Mouse (Mus musculus): ENCODE measurements around the gene Gm21988. TPM values are rescaled to one million over a fixed set of nuclear protein-coding genes. Genes with fewer than 3 reads are reported as not detected.

Gm21988 gene
- polyA plus RNA-seq, 1 experiment from 2014 or later, result 12.1 TPM

DNA sequence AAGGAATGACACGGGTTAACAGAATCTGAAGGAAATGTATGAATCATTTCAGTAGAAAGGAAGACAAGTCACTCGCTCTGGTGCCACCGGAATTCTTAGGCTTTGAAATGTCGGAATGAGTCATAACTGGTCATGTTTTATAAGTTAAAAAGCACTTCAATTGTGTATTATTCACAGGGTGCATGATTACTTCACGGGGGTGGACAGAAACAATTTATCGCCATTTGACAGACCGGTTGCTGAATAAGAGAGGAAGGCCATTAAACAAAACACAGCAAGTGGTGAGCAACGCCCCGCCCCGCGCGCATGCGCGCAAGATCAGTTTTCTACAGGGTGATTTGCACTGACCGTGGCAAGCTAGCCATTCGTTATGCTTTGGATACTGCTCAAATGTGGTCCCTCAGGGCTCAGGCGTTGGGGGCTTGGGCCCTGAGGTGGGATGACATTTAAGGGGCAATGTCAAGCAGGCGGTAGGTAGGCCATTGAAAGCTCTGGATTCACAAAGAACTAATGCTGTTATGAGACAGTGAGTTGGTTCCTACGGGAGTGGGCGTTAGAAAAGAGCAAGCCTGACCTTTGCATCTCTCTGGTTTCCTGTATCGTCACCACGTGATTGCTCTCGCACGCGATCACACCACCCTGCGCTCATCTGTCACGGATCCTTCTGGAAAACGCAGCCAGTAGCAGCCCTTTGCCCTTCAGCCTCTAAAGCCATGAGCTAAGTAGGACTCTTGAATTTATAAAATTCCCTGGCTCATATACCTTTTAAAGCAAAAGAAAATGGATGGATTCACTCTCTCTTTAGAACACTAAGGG, 50.1 kb downstream of the Gm21988 start:
- 93% methylated on average over 28 of the region's 28 CpGs for WGBS
- H3K4me2 ChIP-seq, result no peak overlapping the region

More for the DNA sequence above, 50.1 kb downstream of the Gm21988 start:
- Histone ChIP-seq H3K36me3 (ENCODE audit: control insufficient read depth, insufficient read depth, low read length) (no peaks in the 10 kb centered on the region), H3K27ac (ENCODE audit: low read depth, low read length) (no peak overlapping the region), H3K9me3 (ENCODE audit: control insufficient read depth, low read length) (no peaks in the 10 kb centered on the region), H3K4me1 (ENCODE audit: control insufficient read depth, insufficient read depth, low read length) (no peaks in the 10 kb centered on the region), H3K27me3 (ENCODE audit: control insufficient read depth, insufficient read depth, low read length) (no peaks in the 10 kb centered on the region), H3K4me3 (ENCODE audit: low read depth, low read length) (no peak overlapping the region), H3K9ac (ENCODE audit: low read length) (no peak overlapping the region)
- ATAC-seq (ENCODE audit: low FRiP score) (no peak), DNase-seq (ENCODE audit: low spot score, missing footprints) (peak; percentile 33)

MicroRNAs within 50 kb of the gene (microRNA counts, 519-probe panel; counts per million panel counts)
- 2,655 counts per million, percentile 7 among the panel's probes with 10 or more counts for microRNA mmu-miR-195
- not detected for microRNA mmu-miR-497

Small RNA genes lying within 50 kb of the gene (microRNA-seq; reads per million reads assigned to microRNA genes)
- 795 reads per million, percentile 76 among the genes with 10 or more reads in this experiment for gene Mir195a
- gene Mir497, result not detected
- not detected for gene Mir497b

Other genes with a start within 250 kb of the Gm21988 start
- 566 and 590 TPM in 2 replicates for gene Gabarap, start 248.7 kb downstream of the Gm21988 start, polyA plus RNA-seq (2014; fragmentation: Nextera tagmentation; extraction: Ambion mirVana)
- 51.5 and 53.4 TPM in 2 replicates for gene Phf23, start 244.1 kb downstream of the Gm21988 start, polyA plus RNA-seq (2014; fragmentation: Nextera tagmentation; extraction: Ambion mirVana)
- gene Dvl2, start 239.2 kb downstream of the Gm21988 start, polyA plus RNA-seq (2014; fragmentation: Nextera tagmentation; extraction: Ambion mirVana), result 29.0 and 30.0 TPM in 2 replicates
- 46.5 and 47.8 TPM in 2 replicates for gene Acadvl, start 224.4 kb downstream of the Gm21988 start, polyA plus RNA-seq (2014; fragmentation: Nextera tagmentation; extraction: Ambion mirVana)
- 11.2 and 15.2 TPM in 2 replicates for gene Dlg4, start 222.9 kb downstream of the Gm21988 start, polyA plus RNA-seq (2014; fragmentation: Nextera tagmentation; extraction: Ambion mirVana)
- gene Asgr1, start 185.7 kb downstream of the Gm21988 start, polyA plus RNA-seq (2014; fragmentation: Nextera tagmentation; extraction: Ambion mirVana), result 0.23 and 0.51 TPM in 2 replicates
- not detected in 2 replicates for gene Asgr2, start 147.2 kb downstream of the Gm21988 start, polyA plus RNA-seq (2014; fragmentation: Nextera tagmentation; extraction: Ambion mirVana)
- 0.11 and 0.22 TPM in 2 replicates for gene Mgl2, start 109.5 kb downstream of the Gm21988 start, polyA plus RNA-seq (2014; fragmentation: Nextera tagmentation; extraction: Ambion mirVana)
- 0.66 and 0.89 TPM in 2 replicates for gene Clec10a, start 83.6 kb downstream of the Gm21988 start, polyA plus RNA-seq (2014; fragmentation: Nextera tagmentation; extraction: Ambion mirVana)
- 0.19 and 0.30 TPM in 2 replicates for gene Slc16a11, start 27.1 kb downstream of the Gm21988 start, polyA plus RNA-seq (2014; fragmentation: Nextera tagmentation; extraction: Ambion mirVana)
- gene Slc16a13, start 18.8 kb downstream of the Gm21988 start, polyA plus RNA-seq (2014; fragmentation: Nextera tagmentation; extraction: Ambion mirVana), result 14.9 and 15.8 TPM in 2 replicates
- gene Bcl6b, start 10.0 kb downstream of the Gm21988 start, polyA plus RNA-seq (2014; fragmentation: Nextera tagmentation; extraction: Ambion mirVana), result 4.9 and 5.4 TPM in 2 replicates
- 226 and 232 TPM in 2 replicates for gene 0610010K14Rik, start 1.9 kb downstream of the Gm21988 start, polyA plus RNA-seq (2014; fragmentation: Nextera tagmentation; extraction: Ambion mirVana)
- gene Rnasek, start within 50 bp of the Gm21988 start, polyA plus RNA-seq (2014; fragmentation: Nextera tagmentation; extraction: Ambion mirVana), result 126 and 127 TPM in 2 replicates
- 3.2 and 3.4 TPM in 2 replicates for gene Alox12, start 15.5 kb upstream of the Gm21988 start, polyA plus RNA-seq (2014; fragmentation: Nextera tagmentation; extraction: Ambion mirVana)
- 0.21 TPM in 1 of 2 replicates, not detected in the other for gene Alox12e, start 82.8 kb upstream of the Gm21988 start, polyA plus RNA-seq (2014; fragmentation: Nextera tagmentation; extraction: Ambion mirVana)
- 0.12 and 0.14 TPM in 2 replicates for gene Alox15, start 112.2 kb upstream of the Gm21988 start, polyA plus RNA-seq (2014; fragmentation: Nextera tagmentation; extraction: Ambion mirVana)
- gene Pelp1, start 170.2 kb upstream of the Gm21988 start, polyA plus RNA-seq (2014; fragmentation: Nextera tagmentation; extraction: Ambion mirVana), result 32.5 and 33.7 TPM in 2 replicates
- 28.9 and 31.3 TPM in 2 replicates for gene Arrb2, start 192.8 kb upstream of the Gm21988 start, polyA plus RNA-seq (2014; fragmentation: Nextera tagmentation; extraction: Ambion mirVana)
- gene Med11, start 212.1 kb upstream of the Gm21988 start, polyA plus RNA-seq (2014; fragmentation: Nextera tagmentation; extraction: Ambion mirVana), result 37.7 and 42.1 TPM in 2 replicates
- 0.18 and 0.26 TPM in 2 replicates for gene Zmynd15, start 219.6 kb upstream of the Gm21988 start, polyA plus RNA-seq (2014; fragmentation: Nextera tagmentation; extraction: Ambion mirVana)
- gene Cxcl16, start 220.2 kb upstream of the Gm21988 start, polyA plus RNA-seq (2014; fragmentation: Nextera tagmentation; extraction: Ambion mirVana), result 0.50 and 0.82 TPM in 2 replicates